Mouse (Mus musculus) MEL (cell line): Measurements from ENCODE around the gene Cmc2. TPM values are rescaled to one million over a fixed set of nuclear protein-coding genes. Genes with fewer than 3 reads are reported as not detected.

Experiments
- DNase-seq: peaks from one replicate; pipeline ENCODE4 v3.0.0; 2011; ENCODE audit warnings: low read depth, low spot score
- H3K27ac ChIP-seq: 2 replicates; pipeline ENCODE4 v1.5.1; 2012; ENCODE audit warnings: low read depth, mild to moderate bottlenecking, control low read depth, low read length, moderate library complexity; ENCODE audit not compliant: control insufficient read depth
- H3K27me3 ChIP-seq, 2 experiments: fragments of 150-350 bp in 1 of 2; sonication (generic) in 1 of 2; 2 replicates each; pipeline ENCODE4 v1.6.1; 2012; ENCODE audit warnings: low read length in 2 of 2, mild to moderate bottlenecking in 2 of 2, improper control_type of control experiment in 1 of 2, moderate library complexity in 1 of 2; ENCODE audit not compliant: insufficient read depth in 2 of 2, control insufficient read depth in 1 of 2
- H3K36me3 ChIP-seq, 2 experiments: 2 replicates each; pipeline ENCODE4 v1.6.1; 2012 to 2014; ENCODE audit warnings: low read length in 2 of 2, improper control_type of control experiment in 1 of 2, inconsistent platforms in 1 of 2, mild to moderate bottlenecking in 1 of 2; ENCODE audit not compliant: insufficient read depth in 2 of 2, control insufficient read depth in 1 of 2
- H3K4me1 ChIP-seq, 2 experiments: fragments of 150-350 bp in 1 of 2; sonication (generic) in 1 of 2; 2 replicates each; pipeline ENCODE4 v1.6.1; 2012; ENCODE audit warnings: low read length in 2 of 2, improper control_type of control experiment in 1 of 2, mild to moderate bottlenecking in 1 of 2; ENCODE audit not compliant: insufficient read depth in 2 of 2, control insufficient read depth in 1 of 2
- H3K4me3 ChIP-seq, 2 experiments: fragments of 150-350 bp in 1 of 2; sonication (generic) in 1 of 2; 2 replicates each; pipeline ENCODE4 v1.5.1; 2012; ENCODE audit warnings: low read depth in 2 of 2, low read length in 2 of 2, mild to moderate bottlenecking in 2 of 2, moderate library complexity in 2 of 2, control low read depth in 1 of 2, improper control_type of control experiment in 1 of 2; ENCODE audit not compliant: control insufficient read depth in 1 of 2, insufficient read depth in 1 of 2
- H3K79me2 ChIP-seq: 2 replicates; pipeline ENCODE4 v1.6.1; 2012; ENCODE audit warnings: mild to moderate bottlenecking, low read length, moderate library complexity; ENCODE audit not compliant: control insufficient read depth, poor library complexity, insufficient read depth
- H3K9ac ChIP-seq: 2 replicates; pipeline ENCODE4 v1.6.1; 2012; ENCODE audit warnings: low read depth, mild to moderate bottlenecking, control low read depth, low read length, moderate library complexity; ENCODE audit not compliant: control insufficient read depth, poor library complexity, severe bottlenecking
- H3K9me3 ChIP-seq: fragments of 150-350 bp; sonication (generic); replicated peaks from 2 replicates; pipeline ENCODE4 v1.6.1; 2012; ENCODE audit warnings: mild to moderate bottlenecking, low read length, improper control_type of control experiment, moderate library complexity; ENCODE audit not compliant: insufficient read depth
- BHLHE40 ChIP-seq: IDR thresholded peaks from 2 replicates; pipeline ENCODE4 v1.6.1; 2012; ENCODE audit warnings: low read depth, mild to moderate bottlenecking, inconsistent platforms, low read length, improper control_type of control experiment, borderline replicate concordance
- CTCF ChIP-seq, 3 experiments: IDR thresholded peaks in 2 of 3; conservative IDR thresholded peaks in 1 of 3; 2 replicates each; pipeline ENCODE4 v1.5.1; 2011 to 2012; ENCODE audit warnings: low read length in 3 of 3, low read depth in 2 of 3, mild to moderate bottlenecking in 2 of 3, improper control_type of control experiment in 1 of 3, inconsistent platforms in 1 of 3, mixed read lengths in 1 of 3, moderate library complexity in 1 of 3; ENCODE audit not compliant: control insufficient read depth in 1 of 3, insufficient read depth in 1 of 3, poor library complexity in 1 of 3, severe bottlenecking in 1 of 3
- E2F4 ChIP-seq: IDR thresholded peaks from 2 replicates; pipeline ENCODE4 v1.6.1; 2011; ENCODE audit warnings: low read depth, low read length, improper control_type of control experiment, borderline replicate concordance
- ELF1 ChIP-seq: IDR thresholded peaks from 2 replicates; pipeline ENCODE4 v1.6.1; 2014; ENCODE audit warnings: low read depth, mild to moderate bottlenecking, inconsistent platforms, low read length, improper control_type of control experiment, moderate library complexity
- EP300 ChIP-seq, 2 experiments: IDR thresholded peaks; 2 replicates each; pipeline ENCODE4 v1.6.1; 2011; ENCODE audit warnings: improper control_type of control experiment in 2 of 2, low read length in 2 of 2, low read depth in 1 of 2, mild to moderate bottlenecking in 1 of 2
- ETS1 ChIP-seq: IDR thresholded peaks from 2 replicates; pipeline ENCODE4 v1.6.1; 2012; ENCODE audit warnings: low read depth, mild to moderate bottlenecking, inconsistent platforms, low read length, improper control_type of control experiment, moderate library complexity
- GABPA ChIP-seq: IDR thresholded peaks from 2 replicates; pipeline ENCODE4 v1.6.1; 2012; ENCODE audit warnings: low read depth, mild to moderate bottlenecking, inconsistent platforms, low read length, improper control_type of control experiment, moderate library complexity
- GATA1 ChIP-seq: IDR thresholded peaks from 2 replicates; pipeline ENCODE4 v1.6.1; 2011; ENCODE audit warnings: low read depth, low read length, improper control_type of control experiment
- HCFC1 ChIP-seq: IDR thresholded peaks from 2 replicates; pipeline ENCODE4 v1.6.1; 2012; ENCODE audit warnings: low read depth, mild to moderate bottlenecking, inconsistent platforms, low read length, improper control_type of control experiment, moderate library complexity
- JUND ChIP-seq: IDR thresholded peaks from 2 replicates; pipeline ENCODE4 v1.6.1; 2011; ENCODE audit warnings: low read depth, mild to moderate bottlenecking, improper control_type of control experiment, low read length
- MAZ ChIP-seq: IDR thresholded peaks from 2 replicates; pipeline ENCODE4 v1.6.1; 2012; ENCODE audit warnings: low read depth, mild to moderate bottlenecking, inconsistent platforms, low read length, improper control_type of control experiment
- MXI1 ChIP-seq: IDR thresholded peaks from 2 replicates; pipeline ENCODE4 v1.6.1; 2011; ENCODE audit warnings: mild to moderate bottlenecking, low read depth, low read length, improper control_type of control experiment
- MYB ChIP-seq: IDR thresholded peaks from 2 replicates; pipeline ENCODE4 v1.6.1; 2011; ENCODE audit warnings: mild to moderate bottlenecking, low read depth, low read length, improper control_type of control experiment
- MYC ChIP-seq: IDR thresholded peaks from 2 replicates; pipeline ENCODE4 v1.6.1; 2011; ENCODE audit warnings: low read depth, mild to moderate bottlenecking, low read length, improper control_type of control experiment, moderate library complexity
- NELFE ChIP-seq: IDR thresholded peaks from 2 replicates; pipeline ENCODE4 v1.6.1; 2011; ENCODE audit warnings: low read depth, low read length, improper control_type of control experiment
- POLR2A ChIP-seq, 2 experiments: IDR thresholded peaks; 2 replicates each; pipeline ENCODE4 v1.6.1; 2011 to 2012; ENCODE audit warnings: low read length in 2 of 2, mild to moderate bottlenecking in 2 of 2, control low read depth in 1 of 2, improper control_type of control experiment in 1 of 2, low read depth in 1 of 2, moderate library complexity in 1 of 2; ENCODE audit not compliant: control insufficient read depth in 1 of 2, insufficient read depth in 1 of 2, poor library complexity in 1 of 2
- RAD21 ChIP-seq: IDR thresholded peaks from 2 replicates; pipeline ENCODE4 v1.6.1; 2011; ENCODE audit warnings: mild to moderate bottlenecking, low read depth, low read length, improper control_type of control experiment
- RCOR1 ChIP-seq: IDR thresholded peaks from 2 replicates; pipeline ENCODE4 v1.6.1; 2012; ENCODE audit warnings: low read depth, mild to moderate bottlenecking, inconsistent platforms, low read length, improper control_type of control experiment
- SIN3A ChIP-seq: IDR thresholded peaks from 2 replicates; pipeline ENCODE4 v1.6.1; 2012; ENCODE audit warnings: low read length, improper control_type of control experiment, inconsistent platforms
- SMC3 ChIP-seq: IDR thresholded peaks from 2 replicates; pipeline ENCODE4 v1.6.1; 2011; ENCODE audit warnings: low read depth, low read length, improper control_type of control experiment
- TAL1 ChIP-seq: IDR thresholded peaks from 2 replicates; pipeline ENCODE4 v1.6.1; 2012; ENCODE audit warnings: mild to moderate bottlenecking, inconsistent platforms, low read length, moderate library complexity, mixed read lengths
- TCF12 ChIP-seq: IDR thresholded peaks from 2 replicates; pipeline ENCODE4 v1.6.1; 2014; ENCODE audit warnings: low read depth, mild to moderate bottlenecking, inconsistent platforms, low read length, improper control_type of control experiment, moderate library complexity
- USF1 ChIP-seq: IDR thresholded peaks from 2 replicates; pipeline ENCODE4 v1.6.1; 2014; ENCODE audit warnings: low read depth, mild to moderate bottlenecking, inconsistent platforms, low read length, improper control_type of control experiment, moderate library complexity
- USF2 ChIP-seq, 2 experiments: IDR thresholded peaks; 2 replicates each; pipeline ENCODE4 v1.6.1; 2011 to 2012; ENCODE audit warnings: improper control_type of control experiment in 2 of 2, low read length in 2 of 2, borderline replicate concordance in 1 of 2, inconsistent platforms in 1 of 2, low read depth in 1 of 2, mild to moderate bottlenecking in 1 of 2; ENCODE audit not compliant: insufficient read depth in 1 of 2
- ZC3H11A ChIP-seq: IDR thresholded peaks from 2 replicates; pipeline ENCODE4 v1.6.1; 2012; ENCODE audit warnings: low read depth, mild to moderate bottlenecking, inconsistent platforms, low read length, improper control_type of control experiment
- ZKSCAN1 ChIP-seq: IDR thresholded peaks from 2 replicates; pipeline ENCODE4 v1.6.1; 2012; ENCODE audit warnings: low read depth, mild to moderate bottlenecking, inconsistent platforms, low read length, improper control_type of control experiment, moderate library complexity
- ZNF384 ChIP-seq: IDR thresholded peaks from 2 replicates; pipeline ENCODE4 v1.6.1; 2012; ENCODE audit warnings: low read depth, mild to moderate bottlenecking, inconsistent platforms, low read length, improper control_type of control experiment
- polyA plus RNA-seq, 2 experiments: library from polyadenylated mRNA; stranded (reverse) in 1 of 2; unstranded in 1 of 2; fragments of >175 nt in 1 of 2; fragments of >200 nt in 1 of 2; gene quantifications; 2 replicates each; pipeline versions ENCODE4 v1.2.1 to v1.2.4; 2012; ENCODE audit warnings: low replicate concordance in 2 of 2, low read depth in 1 of 2; ENCODE audit not compliant: insufficient read length in 2 of 2, insufficient read depth in 1 of 2, missing spikeins in 1 of 2
- total RNA-seq: library from RNA; depleted of rRNA; stranded (reverse); fragments of 300-350 nt; gene quantifications from 2 replicates; pipeline ENCODE4 v1.2.3, GENCODE M21; 2012

The Cmc2 gene
- total and polyA plus RNA-seq, 3 experiments = 65.4 to 111 TPM; not detected in 1

GRCm38 (mm10) chr8:116952428-116952827 is 31.2 kb upstream of the Cmc2 start:
- H3K9ac ChIP-seq = no peak overlapping the region
- no peak overlapping the region for H3K27ac ChIP-seq
- TF ChIP-seq TCF12 = no peak
- no peak for TF ChIP-seq ZC3H11A
- no peak for TF ChIP-seq ZKSCAN1
- no peak for TF ChIP-seq ELF1
- no peak for TF ChIP-seq GATA1
- no peak for TF ChIP-seq SIN3A
- TF ChIP-seq RCOR1 = no peak
- no peak for TF ChIP-seq MXI1
- no peak for TF ChIP-seq HCFC1
- no peak for TF ChIP-seq USF2 (IDR thresholded peaks at IDR 0.05; ENCODE audit: borderline replicate concordance in 1 of 2, insufficient read depth in 1 of 2, low read depth in 1 of 2, low read length in 2 of 2)
- no peak for TF ChIP-seq TAL1
- TF ChIP-seq EP300 (IDR thresholded peaks at IDR 0.05; ENCODE audit: low read depth in 1 of 2, low read length in 2 of 2) = no peak
- no peak for TF ChIP-seq RAD21
- TF ChIP-seq E2F4 = no peak
- TF ChIP-seq MYC = no peak
- TF ChIP-seq USF1 = no peak
- no peak for TF ChIP-seq NELFE
- no peak for TF ChIP-seq POLR2A (IDR thresholded peaks at IDR 0.05; ENCODE audit: control insufficient read depth in 1 of 2, insufficient read depth in 1 of 2, low read depth in 1 of 2, low read length in 2 of 2, poor library complexity in 1 of 2)
- no peak for TF ChIP-seq MYB
- TF ChIP-seq SMC3 = no peak
- peaks cover 2 to 10% of the 10 kb centered on the region in 2 experiments; a peak in 3 of 4 replicates for H3K4me1 ChIP-seq
- no peaks in the 10 kb centered on the region for H3K27me3 ChIP-seq
- H3K9me3 ChIP-seq = no peaks in the 10 kb centered on the region
- H3K4me3 ChIP-seq = no peak overlapping the region
- peaks cover 0 to 11% of the 10 kb centered on the region in 2 experiments; a peak in 3 of 4 replicates for H3K36me3 ChIP-seq
- H3K79me2 ChIP-seq = peaks cover 18% of the 10 kb centered on the region
- no peak for DNase-seq

- TF ChIP-seq BHLHE40 (no peak), GABPA (no peak), USF2 (IDR thresholded peaks at IDR 0.05; ENCODE audit: borderline replicate concordance in 1 of 2, insufficient read depth in 1 of 2, low read depth in 1 of 2, low read length in 2 of 2) (no peak), GATA1 (no peak), TAL1 (no peak), ETS1 (no peak), EP300 (IDR thresholded peaks at IDR 0.05; ENCODE audit: low read depth in 1 of 2, low read length in 2 of 2) (no peak), ZKSCAN1 (no peak), ZNF384 (no peak), MAZ (no peak), ELF1 (no peak), CTCF (IDR thresholded peaks at IDR 0.05 in 2 of 3, conservative IDR thresholded peaks at IDR 0.05 in 1 of 3; ENCODE audit: control insufficient read depth in 1 of 3, insufficient read depth in 1 of 3, low read depth in 2 of 3, low read length in 3 of 3, poor library complexity in 1 of 3, severe bottlenecking in 1 of 3) (no peak), JUND (no peak), MYB (no peak)
- H3K79me2 ChIP-seq = peaks cover 21% of the 10 kb centered on the region
- H3K4me3 ChIP-seq = no peak overlapping the region
- no peaks in the 10 kb centered on the region for H3K9me3 ChIP-seq
- H3K36me3 ChIP-seq = peaks cover 0 to 13% of the 10 kb centered on the region in 2 experiments; a peak in 2 of 4 replicates
- no peak overlapping the region for H3K27ac ChIP-seq
- no peaks in the 10 kb centered on the region for H3K27me3 ChIP-seq
- DNase-seq = no peak
- H3K9ac ChIP-seq = no peak overlapping the region
- H3K4me1 ChIP-seq = peaks cover 2 to 11% of the 10 kb centered on the region in 2 experiments; a peak in 3 of 4 replicates
Observed at GRCm38 (mm10) chr8:116951778-116952177, 30.5 kb upstream of the Cmc2 start.
